Mouse (Mus musculus) forebrain, embryonic 14.5 days (tissue): ENCODE results near the gene Gm5916. TPM values are rescaled to one million over a fixed set of nuclear protein-coding genes. Genes with fewer than 3 reads are reported as not detected.

Experiments
- ATAC-seq: fragments of 200-750 bp; cut with Nextera tagmentation; 2 replicates; pipeline ENCODE4 v1.8.0; 2017; ENCODE audit warnings: mild to moderate bottlenecking, moderate library complexity
- DNase-seq: peaks from one replicate; pipeline ENCODE4 v3.0.0-alpha.2; 2015; ENCODE audit warnings: low spot score
- H3K27ac ChIP-seq: fragments of 300-500 bp; sonication (generic); 2 replicates; pipeline ENCODE4 v1.5.1; 2014; ENCODE audit warnings: low read depth, mild to moderate bottlenecking, control low read depth, low read length, moderate library complexity
- H3K27me3 ChIP-seq: fragments of 300-500 bp; sonication (generic); replicated peaks from 2 replicates; pipeline ENCODE4 v1.6.1; 2014; ENCODE audit warnings: low read length, control low read depth, mixed read lengths; ENCODE audit not compliant: control insufficient read depth, insufficient read depth
- H3K36me3 ChIP-seq: fragments of 300-500 bp; sonication (generic); 2 replicates; pipeline ENCODE4 v1.6.1; 2014; ENCODE audit warnings: low read length, control low read depth; ENCODE audit not compliant: control insufficient read depth, insufficient read depth
- H3K4me1 ChIP-seq: fragments of 300-500 bp; sonication (generic); 2 replicates; pipeline ENCODE4 v1.6.1; 2014; ENCODE audit warnings: antibody characterized with exemption, low read length, control low read depth; ENCODE audit not compliant: control insufficient read depth, insufficient read depth
- H3K4me2 ChIP-seq: fragments of 300-500 bp; sonication (generic); 2 replicates; pipeline ENCODE4 v1.6.1; 2014; ENCODE audit warnings: mild to moderate bottlenecking, control low read depth, low read length
- H3K4me3 ChIP-seq: fragments of 300-500 bp; sonication (generic); 2 replicates; pipeline ENCODE4 v1.5.1; 2014; ENCODE audit warnings: low read depth, low read length, control low read depth
- H3K9ac ChIP-seq: fragments of 300-500 bp; sonication (generic); 2 replicates; pipeline ENCODE4 v1.6.1; 2014; ENCODE audit warnings: mild to moderate bottlenecking, low read length, control low read depth, moderate library complexity
- H3K9me3 ChIP-seq: fragments of 300-500 bp; sonication (generic); replicated peaks from 2 replicates; pipeline ENCODE4 v1.6.1; 2016; ENCODE audit warnings: low read length, control low read depth, mixed read lengths; ENCODE audit not compliant: control insufficient read depth
- WGBS: fragments of 180-500 bp; shearing (Covaris S2); extraction: QIAGEN DNeasy Blood & Tissue Kit; methylation state at CpG from one replicate; pipeline ENCODE4 v1.1.7; 2014; 5-methylcytosine and 5-hydroxymethylcytosine counted together
- polyA plus RNA-seq: library from polyadenylated mRNA; unstranded; fragments of >200 nt; fragmentation: Nextera tagmentation; extraction: Ambion mirVana; gene quantifications from 2 replicates; pipeline ENCODE4 v1.2.1, GENCODE M21; 2014

The Gm5916 gene
- not detected in 2 replicates for polyA plus RNA-seq

DNA sequence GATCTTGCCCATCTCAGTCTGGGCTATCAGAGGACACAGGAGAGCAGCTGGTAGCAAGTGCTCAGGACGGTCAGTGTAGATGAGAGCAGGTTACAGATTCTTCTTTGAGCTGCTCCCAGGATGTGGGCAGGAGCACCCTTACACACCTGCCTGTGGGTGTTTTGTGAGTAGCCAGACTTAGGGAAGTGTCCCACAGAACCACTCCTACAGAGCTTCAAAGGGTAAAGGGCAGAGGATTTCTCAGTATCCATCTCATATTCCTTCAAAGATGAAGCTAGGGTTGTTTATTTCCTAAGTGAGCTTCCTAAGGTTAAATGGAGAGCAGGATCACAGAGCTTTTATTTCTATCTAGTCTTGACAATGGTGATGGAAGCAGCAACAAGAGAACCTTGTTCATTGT is at the start of gene Gm5916:
Gm5916 (minus strand) TSS at position 101 of the 400 bp plus-strand sequence.
- Histone ChIP-seq H3K9ac (no peak within 1 kb of the TSS), H3K36me3 (no peaks in the 10 kb centered on the region), H3K27ac (no peak within 1 kb of the TSS), H3K27me3 (no peaks in the 10 kb centered on the region), H3K4me1 (no peaks in the 10 kb centered on the region), H3K4me2 (no peak within 1 kb of the TSS), H3K9me3 (no peaks in the 10 kb centered on the region), H3K4me3 (no peak within 1 kb of the TSS)
- ATAC-seq, result no peak
- no peak for DNase-seq
- WGBS, result 86% methylated on average over 1 of the region's 1 CpGs

Other genes starting within 250 kb of the Gm5916 start
- not detected in 2 replicates for gene 9230113P08Rik, start 220.4 kb downstream of the Gm5916 start, polyA plus RNA-seq